Mouse (Mus musculus) MEL (cell line): ENCODE measurements at regions not wholly inside any gene's neighbourhood (a gene's known extent, or its start where the extent isn't known, plus 50 kb on each side); places are given as distances from the start of the nearest gene placed in this dataset.
"Not testable (repeated sequence)": the region's sequence is repeated elsewhere in the genome, so short reads cannot be mapped to it uniquely, and the experiment has no call there.

Experiments
- DNase-seq: peaks from one replicate; pipeline ENCODE4 v3.0.0; 2011; ENCODE audit warnings: low read depth, low spot score
- H3K27ac ChIP-seq: 2 replicates; pipeline ENCODE4 v1.5.1; 2012; ENCODE audit warnings: low read depth, mild to moderate bottlenecking, control low read depth, low read length, moderate library complexity; ENCODE audit not compliant: control insufficient read depth
- H3K27me3 ChIP-seq, 2 experiments: fragments of 150-350 bp in 1 of 2; sonication (generic) in 1 of 2; 2 replicates each; pipeline ENCODE4 v1.6.1; 2012; ENCODE audit warnings: low read length in 2 of 2, mild to moderate bottlenecking in 2 of 2, improper control_type of control experiment in 1 of 2, moderate library complexity in 1 of 2; ENCODE audit not compliant: insufficient read depth in 2 of 2, control insufficient read depth in 1 of 2
- H3K36me3 ChIP-seq, 2 experiments: 2 replicates each; pipeline ENCODE4 v1.6.1; 2012 to 2014; ENCODE audit warnings: low read length in 2 of 2, improper control_type of control experiment in 1 of 2, inconsistent platforms in 1 of 2, mild to moderate bottlenecking in 1 of 2; ENCODE audit not compliant: insufficient read depth in 2 of 2, control insufficient read depth in 1 of 2
- H3K4me1 ChIP-seq, 2 experiments: fragments of 150-350 bp in 1 of 2; sonication (generic) in 1 of 2; 2 replicates each; pipeline ENCODE4 v1.6.1; 2012; ENCODE audit warnings: low read length in 2 of 2, improper control_type of control experiment in 1 of 2, mild to moderate bottlenecking in 1 of 2; ENCODE audit not compliant: insufficient read depth in 2 of 2, control insufficient read depth in 1 of 2
- H3K4me3 ChIP-seq, 2 experiments: fragments of 150-350 bp in 1 of 2; sonication (generic) in 1 of 2; 2 replicates each; pipeline ENCODE4 v1.5.1; 2012; ENCODE audit warnings: low read depth in 2 of 2, low read length in 2 of 2, mild to moderate bottlenecking in 2 of 2, moderate library complexity in 2 of 2, control low read depth in 1 of 2, improper control_type of control experiment in 1 of 2; ENCODE audit not compliant: control insufficient read depth in 1 of 2, insufficient read depth in 1 of 2
- H3K79me2 ChIP-seq: 2 replicates; pipeline ENCODE4 v1.6.1; 2012; ENCODE audit warnings: mild to moderate bottlenecking, low read length, moderate library complexity; ENCODE audit not compliant: control insufficient read depth, poor library complexity, insufficient read depth
- H3K9ac ChIP-seq: 2 replicates; pipeline ENCODE4 v1.6.1; 2012; ENCODE audit warnings: low read depth, mild to moderate bottlenecking, control low read depth, low read length, moderate library complexity; ENCODE audit not compliant: control insufficient read depth, poor library complexity, severe bottlenecking
- H3K9me3 ChIP-seq: fragments of 150-350 bp; sonication (generic); replicated peaks from 2 replicates; pipeline ENCODE4 v1.6.1; 2012; ENCODE audit warnings: mild to moderate bottlenecking, low read length, improper control_type of control experiment, moderate library complexity; ENCODE audit not compliant: insufficient read depth
- BHLHE40 ChIP-seq: IDR thresholded peaks from 2 replicates; pipeline ENCODE4 v1.6.1; 2012; ENCODE audit warnings: low read depth, mild to moderate bottlenecking, inconsistent platforms, low read length, improper control_type of control experiment, borderline replicate concordance
- CHD1 ChIP-seq: IDR thresholded peaks from 2 replicates; pipeline ENCODE4 v1.6.1; 2012; ENCODE audit warnings: low read depth, mild to moderate bottlenecking, inconsistent platforms, low read length, improper control_type of control experiment
- E2F4 ChIP-seq: IDR thresholded peaks from 2 replicates; pipeline ENCODE4 v1.6.1; 2011; ENCODE audit warnings: low read depth, low read length, improper control_type of control experiment, borderline replicate concordance
- ETS1 ChIP-seq: IDR thresholded peaks from 2 replicates; pipeline ENCODE4 v1.6.1; 2012; ENCODE audit warnings: low read depth, mild to moderate bottlenecking, inconsistent platforms, low read length, improper control_type of control experiment, moderate library complexity
- HCFC1 ChIP-seq: IDR thresholded peaks from 2 replicates; pipeline ENCODE4 v1.6.1; 2012; ENCODE audit warnings: low read depth, mild to moderate bottlenecking, inconsistent platforms, low read length, improper control_type of control experiment, moderate library complexity
- JUND ChIP-seq: IDR thresholded peaks from 2 replicates; pipeline ENCODE4 v1.6.1; 2011; ENCODE audit warnings: low read depth, mild to moderate bottlenecking, improper control_type of control experiment, low read length
- MAFK ChIP-seq: IDR thresholded peaks from 2 replicates; pipeline ENCODE4 v1.6.1; 2011; ENCODE audit warnings: low read depth, mild to moderate bottlenecking, low read length, improper control_type of control experiment, borderline replicate concordance
- MAZ ChIP-seq: IDR thresholded peaks from 2 replicates; pipeline ENCODE4 v1.6.1; 2012; ENCODE audit warnings: low read depth, mild to moderate bottlenecking, inconsistent platforms, low read length, improper control_type of control experiment
- MXI1 ChIP-seq: IDR thresholded peaks from 2 replicates; pipeline ENCODE4 v1.6.1; 2011; ENCODE audit warnings: mild to moderate bottlenecking, low read depth, low read length, improper control_type of control experiment
- MYC ChIP-seq: IDR thresholded peaks from 2 replicates; pipeline ENCODE4 v1.6.1; 2011; ENCODE audit warnings: low read depth, mild to moderate bottlenecking, low read length, improper control_type of control experiment, moderate library complexity
- NELFE ChIP-seq: IDR thresholded peaks from 2 replicates; pipeline ENCODE4 v1.6.1; 2011; ENCODE audit warnings: low read depth, low read length, improper control_type of control experiment
- SIN3A ChIP-seq: IDR thresholded peaks from 2 replicates; pipeline ENCODE4 v1.6.1; 2012; ENCODE audit warnings: low read length, improper control_type of control experiment, inconsistent platforms
- TBP ChIP-seq: IDR thresholded peaks from 2 replicates; pipeline ENCODE4 v1.8.0; 2011; ENCODE audit warnings: low read depth, low read length, improper control_type of control experiment
- TCF12 ChIP-seq: IDR thresholded peaks from 2 replicates; pipeline ENCODE4 v1.6.1; 2014; ENCODE audit warnings: low read depth, mild to moderate bottlenecking, inconsistent platforms, low read length, improper control_type of control experiment, moderate library complexity
- USF2 ChIP-seq, 2 experiments: IDR thresholded peaks; 2 replicates each; pipeline ENCODE4 v1.6.1; 2011 to 2012; ENCODE audit warnings: improper control_type of control experiment in 2 of 2, low read length in 2 of 2, borderline replicate concordance in 1 of 2, inconsistent platforms in 1 of 2, low read depth in 1 of 2, mild to moderate bottlenecking in 1 of 2; ENCODE audit not compliant: insufficient read depth in 1 of 2
- ZMIZ1 ChIP-seq: IDR thresholded peaks from 2 replicates; pipeline ENCODE4 v1.6.1; 2012; ENCODE audit warnings: low read depth, mild to moderate bottlenecking, inconsistent platforms, low read length, improper control_type of control experiment, moderate library complexity
- ZNF384 ChIP-seq: IDR thresholded peaks from 2 replicates; pipeline ENCODE4 v1.6.1; 2012; ENCODE audit warnings: low read depth, mild to moderate bottlenecking, inconsistent platforms, low read length, improper control_type of control experiment

DNA sequence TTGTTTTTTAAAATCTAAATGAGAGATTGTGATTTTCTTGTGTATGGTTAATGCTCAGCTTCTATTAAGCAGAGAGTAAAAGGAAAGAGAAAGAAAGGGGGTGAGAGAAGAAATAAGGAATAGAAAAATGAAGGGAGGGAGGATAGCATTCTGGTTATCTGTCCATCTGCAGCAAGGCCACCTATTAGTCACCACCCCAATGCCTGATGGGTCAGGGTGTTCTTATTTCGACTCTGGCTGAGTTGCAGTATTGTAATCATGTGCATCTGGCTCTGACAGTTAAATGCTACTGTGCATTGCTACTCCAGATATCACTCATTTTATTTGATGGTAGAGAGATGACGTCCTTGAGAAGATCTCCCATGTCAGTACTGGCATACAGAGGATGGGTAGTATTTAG, 300.9 kb upstream of the Cpeb2 start:
- no peaks in the 10 kb centered on the region for H3K9me3 ChIP-seq
- no peaks in the 10 kb centered on the region for H3K79me2 ChIP-seq
- H3K4me3 ChIP-seq = no peak overlapping the region
- no peak overlapping the region for H3K27ac ChIP-seq
- DNase-seq = no peak
- TF ChIP-seq SIN3A = no peak
- TF ChIP-seq BHLHE40 = no peak
- no peak for TF ChIP-seq JUND
- no peak for TF ChIP-seq TBP
- no peak for TF ChIP-seq ZMIZ1
- no peak for TF ChIP-seq ETS1
- TF ChIP-seq TCF12 = no peak
- TF ChIP-seq MXI1 = no peak
- TF ChIP-seq NELFE = no peak
- TF ChIP-seq MAZ = no peak
- TF ChIP-seq, all 39 proteins: peak for 0
- H3K27me3 ChIP-seq = no peaks in the 10 kb centered on the region; a peak in 1 of 4 replicates
- no peaks in the 10 kb centered on the region for H3K4me1 ChIP-seq
- H3K36me3 ChIP-seq = no peaks in the 10 kb centered on the region
- H3K9ac ChIP-seq = no peak overlapping the region

DNA sequence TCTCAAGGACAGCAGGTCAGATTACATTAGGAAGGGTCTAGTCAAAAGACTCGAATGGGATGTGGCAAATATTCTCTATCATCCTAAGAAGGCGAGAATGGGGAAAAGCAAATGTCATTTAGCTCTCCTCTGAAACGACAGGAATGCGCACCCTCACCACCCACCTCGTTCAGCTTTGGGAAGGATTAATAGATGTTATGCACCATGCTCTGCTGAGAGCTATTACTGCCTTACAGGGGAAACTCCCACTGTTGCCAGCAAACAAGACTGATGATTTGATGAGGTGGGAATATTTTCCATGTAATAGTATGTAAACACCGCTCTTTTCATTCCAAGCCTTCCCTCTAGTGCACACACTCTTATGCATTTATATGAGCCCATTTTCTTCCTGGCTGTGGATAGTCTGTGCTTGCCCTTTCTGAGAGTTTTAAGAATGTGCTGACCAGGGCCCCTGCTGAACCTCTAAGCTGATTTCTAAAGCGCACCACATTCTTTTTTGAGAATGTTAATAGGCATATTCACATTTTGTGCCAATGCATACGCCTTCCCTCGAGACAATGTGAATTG, 273.6 kb upstream of the Cpeb2 start:
- H3K36me3 ChIP-seq = no peaks in the 10 kb centered on the region
- H3K79me2 ChIP-seq = no peaks in the 10 kb centered on the region
- H3K4me3 ChIP-seq = no peak overlapping the region
- no peaks in the 10 kb centered on the region for H3K27me3 ChIP-seq
- no peak overlapping the region for H3K27ac ChIP-seq
- TF ChIP-seq MYC (no peak), MAFK (no peak), HCFC1 (no peak), E2F4 (no peak), ZNF384 (no peak), CHD1 (no peak), USF2 (IDR thresholded peaks at IDR 0.05; ENCODE audit: borderline replicate concordance in 1 of 2, insufficient read depth in 1 of 2, low read depth in 1 of 2, low read length in 2 of 2) (no peak)
- no peak overlapping the region for H3K9ac ChIP-seq
- no peak for DNase-seq
- no peaks in the 10 kb centered on the region for H3K9me3 ChIP-seq
- H3K4me1 ChIP-seq = no peaks in the 10 kb centered on the region

DNA sequence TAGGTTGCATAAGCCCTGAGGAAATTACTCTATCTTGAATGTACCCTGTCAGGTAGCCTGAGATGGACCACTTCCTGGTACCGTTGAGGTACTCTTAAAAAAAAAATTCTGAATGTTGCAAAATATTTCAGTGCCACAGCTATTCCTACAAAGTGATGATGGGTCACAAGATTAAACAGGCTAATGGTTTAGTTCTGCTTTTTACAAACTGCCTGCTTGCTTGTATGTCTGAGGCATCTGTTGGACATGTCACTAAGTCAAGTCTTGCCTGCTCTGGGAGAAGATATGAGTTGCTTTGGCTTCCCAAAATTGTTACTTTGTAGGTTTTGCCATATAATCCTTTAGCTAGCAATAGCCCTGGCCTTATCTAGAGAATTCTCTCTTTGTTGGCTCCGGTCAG, 266.0 kb upstream of the Cpeb2 start:
- H3K9ac ChIP-seq, H3K36me3 ChIP-seq, H3K4me1 ChIP-seq, H3K4me3 ChIP-seq, H3K27me3 ChIP-seq, DNase-seq, H3K9me3 ChIP-seq, H3K27ac ChIP-seq, H3K79me2 ChIP-seq: not testable (repeated sequence)
